Mouse (Mus musculus) heart, embryonic 13.5 days (tissue): ENCODE data around the gene Gpr137. TPM values are rescaled to one million over a fixed set of nuclear protein-coding genes. Genes with fewer than 3 reads are reported as not detected.
A peak's percentile ranks its signal among the peaks of the same experiment; 100 is the strongest.

ENCODE experiments used
- ATAC-seq: fragments of 200-750 bp; cut with Nextera tagmentation; 2 replicates; pipeline ENCODE4 v1.8.0; 2017; ENCODE audit warnings: moderate TSS enrichment; ENCODE audit not compliant: insufficient number of reproducible peaks, low FRiP score, low TSS enrichment; ENCODE audit errors: extremely low read depth
- H3K27ac ChIP-seq: fragments of 300-500 bp; sonication (generic); replicated peaks from 2 replicates; pipeline ENCODE4 v1.5.1; 2015; ENCODE audit warnings: moderate library complexity, mild to moderate bottlenecking, inconsistent platforms
- H3K27me3 ChIP-seq: fragments of 300-500 bp; sonication (generic); replicated peaks from 2 replicates; pipeline ENCODE4 v1.6.1; 2015; ENCODE audit warnings: mild to moderate bottlenecking, inconsistent platforms
- H3K36me3 ChIP-seq: fragments of 300-500 bp; sonication (generic); 2 replicates; pipeline ENCODE4 v1.6.1; 2015; ENCODE audit warnings: mild to moderate bottlenecking, inconsistent platforms
- H3K4me1 ChIP-seq: fragments of 300-500 bp; sonication (generic); 2 replicates; pipeline ENCODE4 v1.6.1; 2015; ENCODE audit warnings: inconsistent platforms
- H3K4me2 ChIP-seq: fragments of 300-500 bp; sonication (generic); 2 replicates; pipeline ENCODE4 v1.6.1; 2015; ENCODE audit warnings: inconsistent platforms, mild to moderate bottlenecking, moderate library complexity
- H3K4me3 ChIP-seq: fragments of 300-500 bp; sonication (generic); 2 replicates; pipeline ENCODE4 v1.5.1; 2015; ENCODE audit warnings: moderate library complexity, mild to moderate bottlenecking, inconsistent platforms
- H3K9ac ChIP-seq: fragments of 300-500 bp; sonication (generic); 2 replicates; pipeline ENCODE4 v1.6.1; 2015; ENCODE audit warnings: inconsistent platforms, mild to moderate bottlenecking, moderate library complexity
- H3K9me3 ChIP-seq: fragments of 300-500 bp; sonication (generic); 2 replicates; pipeline ENCODE4 v1.6.1; 2016; ENCODE audit warnings: inconsistent platforms
- WGBS: fragments of 180-500 bp; shearing (Covaris S2); methylation state at CpG from one replicate; pipeline ENCODE4 v1.1.7; 2015; ENCODE audit warnings: mixed read lengths; 5-methylcytosine and 5-hydroxymethylcytosine counted together
- polyA plus RNA-seq: library from polyadenylated mRNA; unstranded; fragments of >200 nt; fragmentation: Nextera tagmentation; extraction: Ambion mirVana; gene quantifications from 2 replicates; pipeline ENCODE4 v1.2.1, GENCODE M21; 2015

Gpr137 gene
- polyA plus RNA-seq, 1 experiment from 2014 or later, result 18.6 TPM

DNA sequence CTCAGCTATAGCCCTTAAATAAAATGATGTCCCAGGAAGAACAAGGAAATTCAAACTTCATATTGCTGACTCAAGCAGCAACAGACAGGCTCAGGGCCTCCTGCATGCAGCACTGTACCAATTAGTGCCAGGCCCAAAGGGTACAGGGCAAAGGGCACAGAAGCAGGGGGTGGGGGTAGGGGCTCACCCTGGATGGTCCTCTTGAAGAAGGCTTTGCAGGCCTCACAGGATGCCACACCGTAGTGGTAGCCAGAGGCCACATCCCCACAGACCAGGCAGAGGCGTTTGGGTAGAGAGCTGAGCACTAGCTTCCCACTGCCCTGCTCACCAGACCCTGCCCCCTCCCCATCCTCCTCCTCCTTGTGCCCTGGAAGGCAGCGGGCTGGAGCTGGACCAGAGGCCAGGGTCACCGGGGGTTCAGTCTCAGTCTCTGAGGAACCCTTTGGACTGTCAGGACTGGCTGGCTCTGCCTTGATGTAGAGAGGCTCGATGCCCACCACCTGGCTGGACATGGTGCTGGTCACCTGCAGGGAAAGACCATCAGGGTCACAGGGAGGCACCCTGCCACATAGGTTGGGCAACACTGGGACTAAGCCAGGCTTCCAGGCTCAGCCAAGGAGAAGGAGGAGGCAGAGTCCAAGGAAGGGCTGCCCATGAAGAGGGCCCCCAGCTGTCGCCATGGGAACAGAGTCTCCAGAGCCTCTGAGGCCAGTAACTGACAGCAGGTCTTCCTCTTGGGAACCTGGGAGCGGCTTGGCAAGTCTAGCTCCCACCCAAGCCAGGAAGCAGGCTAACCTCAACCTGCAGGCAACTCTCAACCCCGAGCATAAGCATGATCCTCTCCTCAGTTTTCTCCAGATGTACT is 22.2 kb downstream of the Gpr137 start:
- WGBS, result 43% methylated on average over 8 of the region's 8 CpGs
- Histone ChIP-seq H3K27ac (peak overlapping the region; percentile 95), H3K4me1 (peaks cover 56% of the 10 kb centered on the region), H3K9me3 (no peaks in the 10 kb centered on the region), H3K27me3 (peaks cover 19% of the 10 kb centered on the region), H3K9ac (peak overlapping the region; percentile 94), H3K4me2 (peak overlapping the region; percentile 95), H3K4me3 (peak overlapping the region; percentile 79), H3K36me3 (peaks cover 35% of the 10 kb centered on the region)
- ATAC-seq, result no peak

DNA sequence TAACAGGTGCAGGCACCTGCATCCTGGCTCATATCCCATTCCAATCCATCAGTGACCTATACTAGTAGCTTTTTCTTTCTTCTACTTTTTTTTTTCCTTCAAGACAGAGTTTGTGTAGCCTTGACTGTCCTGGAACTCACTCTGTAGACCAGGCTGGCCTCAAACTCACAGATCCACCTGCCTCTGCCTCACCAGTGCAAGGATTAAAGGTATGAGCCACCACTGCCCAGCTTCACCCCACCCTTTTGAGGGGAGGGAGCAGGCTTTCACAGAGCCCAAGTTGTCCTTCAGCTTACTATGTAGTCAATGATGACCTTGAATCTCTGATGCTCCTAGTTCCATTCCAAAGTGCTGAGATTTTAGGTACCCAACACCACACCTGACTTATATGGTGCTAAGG is 22.8 kb downstream of the Gpr137 start:
- Histone ChIP-seq H3K27me3 (peaks cover 13% of the 10 kb centered on the region), H3K4me2 (peak overlapping the region; percentile 95), H3K36me3 (peaks cover 37% of the 10 kb centered on the region), H3K27ac (0 out of 2 replicates have a peak overlapping the region, but pooled peaks have one; percentile 95), H3K9ac (peak overlapping the region; percentile 94), H3K4me1 (peaks cover 51% of the 10 kb centered on the region), H3K4me3 (peak overlapping the region; percentile 79; the same call in 1 of the 2 replicates), H3K9me3 (no peaks in the 10 kb centered on the region)
- ATAC-seq, result no peak

DNA sequence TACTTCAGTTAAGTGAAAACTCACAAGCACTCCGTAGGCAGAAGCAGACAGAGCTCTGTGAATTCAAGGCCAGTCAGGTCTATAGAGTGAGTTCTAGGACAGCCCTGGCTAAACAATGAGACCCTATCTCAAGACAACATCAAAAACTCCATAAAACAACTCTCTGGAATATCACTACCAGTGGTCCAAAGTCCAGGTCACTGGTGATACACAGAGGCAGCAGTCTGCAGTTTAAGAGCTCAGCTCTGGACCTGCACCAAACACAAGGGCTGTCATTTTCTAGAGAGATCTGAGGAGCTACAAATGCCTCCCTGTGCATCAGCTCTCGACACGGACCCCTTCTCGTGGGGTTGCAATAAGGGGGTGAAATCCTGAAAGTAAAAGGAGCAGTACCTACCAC is 24.0 kb downstream of the Gpr137 start:
- Histone ChIP-seq H3K9ac (no peak overlapping the region), H3K27me3 (peaks cover 3% of the 10 kb centered on the region), H3K36me3 (peaks cover 48% of the 10 kb centered on the region), H3K4me3 (no peak overlapping the region), H3K9me3 (no peaks in the 10 kb centered on the region), H3K27ac (no peak overlapping the region), H3K4me1 (peaks cover 48% of the 10 kb centered on the region), H3K4me2 (no peak overlapping the region)
- ATAC-seq, result no peak
- WGBS, result 80% methylated on average over 4 of the region's 4 CpGs

DNA sequence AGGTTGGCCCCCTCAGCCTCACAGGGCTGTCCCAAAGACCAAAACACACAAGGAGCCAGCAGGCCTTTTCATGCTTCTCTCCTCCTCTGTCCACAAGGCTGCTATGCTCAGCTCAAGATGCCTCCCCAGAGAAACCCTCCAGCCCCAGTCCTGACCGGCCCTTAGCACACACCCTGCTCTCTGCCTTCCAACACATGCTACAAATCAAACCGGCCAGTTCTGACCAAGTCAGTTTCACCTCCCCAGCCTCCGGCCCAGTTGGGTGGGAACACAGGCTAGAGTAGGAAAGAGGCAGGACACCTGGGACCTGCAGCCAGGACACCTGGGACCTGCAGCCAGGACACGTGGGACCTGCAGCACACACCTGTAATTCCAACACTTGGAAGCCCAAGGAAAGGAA is 25.8 kb downstream of the Gpr137 start:
- H3K4me3 ChIP-seq, result no peak overlapping the region
- peaks cover 66% of the 10 kb centered on the region for H3K36me3 ChIP-seq
- 73% methylated on average over 4 of the region's 4 CpGs for WGBS

DNA sequence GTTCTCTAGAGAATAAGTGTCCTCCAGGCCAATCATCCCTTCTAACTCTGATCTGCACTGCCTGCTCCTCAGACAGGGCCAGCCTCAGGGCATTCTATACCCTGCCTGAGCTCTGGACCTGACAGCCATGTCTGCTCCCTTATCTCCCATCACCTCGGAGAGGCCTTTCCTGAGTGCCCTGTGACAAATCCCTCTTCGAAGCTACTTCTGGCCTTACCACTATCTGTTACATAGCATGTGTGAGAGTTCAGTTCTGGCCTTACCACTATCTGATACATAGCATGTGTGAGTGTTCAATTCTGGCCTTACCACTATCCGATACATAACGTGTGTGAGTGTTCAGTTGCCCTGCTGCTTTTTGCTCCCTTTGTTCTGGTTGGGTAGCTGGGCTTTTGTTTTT is 27.0 kb downstream of the Gpr137 start:
- H3K4me3 ChIP-seq, result no peak overlapping the region
- no peak overlapping the region for H3K4me2 ChIP-seq
- no peak overlapping the region for H3K27ac ChIP-seq
- 0 out of 2 replicates have a peak overlapping the region, but pooled peaks have one; percentile 33 for H3K9ac ChIP-seq
- no peaks in the 10 kb centered on the region for H3K27me3 ChIP-seq
- peaks cover 73% of the 10 kb centered on the region for H3K36me3 ChIP-seq
- H3K4me1 ChIP-seq, result peaks cover 42% of the 10 kb centered on the region
- 42% methylated on average over 4 of the region's 4 CpGs for WGBS
- H3K9me3 ChIP-seq, result no peaks in the 10 kb centered on the region
- no peak for ATAC-seq

More for the DNA sequence above, 25.8 kb downstream of the Gpr137 start:
- Histone ChIP-seq H3K27ac (no peak overlapping the region), H3K9me3 (no peaks in the 10 kb centered on the region), H3K4me2 (no peak overlapping the region), H3K4me1 (peaks cover 41% of the 10 kb centered on the region), H3K9ac (0 out of 2 replicates have a peak overlapping the region, but pooled peaks have one; percentile 10), H3K27me3 (no peaks in the 10 kb centered on the region)
- ATAC-seq, result no peak

DNA sequence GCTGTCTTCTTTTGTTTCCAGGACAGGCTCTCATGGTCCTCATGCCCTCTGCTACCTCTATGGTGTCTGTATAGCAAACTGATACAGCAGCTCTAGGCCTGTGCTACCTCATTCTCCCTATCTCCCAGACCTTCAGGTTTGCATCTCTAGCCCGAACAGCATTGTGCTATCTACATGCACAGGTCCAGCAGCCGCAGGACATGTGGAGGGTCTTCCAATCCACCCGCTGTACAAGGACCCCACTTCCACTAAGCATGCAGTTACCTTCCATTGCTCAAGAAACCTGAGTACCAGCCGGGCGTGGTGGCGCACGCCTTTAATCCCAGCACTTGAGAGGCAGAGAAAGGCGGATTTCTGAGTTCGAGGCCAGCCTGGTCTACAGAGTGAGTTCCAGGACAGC is 27.7 kb downstream of the Gpr137 start:
- Histone ChIP-seq H3K4me2 (no peak overlapping the region), H3K9me3 (no peaks in the 10 kb centered on the region), H3K9ac (no peak overlapping the region), H3K4me1 (peaks cover 34% of the 10 kb centered on the region), H3K27ac (no peak overlapping the region), H3K4me3 (no peak overlapping the region), H3K36me3 (peaks cover 70% of the 10 kb centered on the region), H3K27me3 (no peaks in the 10 kb centered on the region)
- ATAC-seq, result no peak
- 87% methylated on average over 9 of the region's 9 CpGs for WGBS

DNA sequence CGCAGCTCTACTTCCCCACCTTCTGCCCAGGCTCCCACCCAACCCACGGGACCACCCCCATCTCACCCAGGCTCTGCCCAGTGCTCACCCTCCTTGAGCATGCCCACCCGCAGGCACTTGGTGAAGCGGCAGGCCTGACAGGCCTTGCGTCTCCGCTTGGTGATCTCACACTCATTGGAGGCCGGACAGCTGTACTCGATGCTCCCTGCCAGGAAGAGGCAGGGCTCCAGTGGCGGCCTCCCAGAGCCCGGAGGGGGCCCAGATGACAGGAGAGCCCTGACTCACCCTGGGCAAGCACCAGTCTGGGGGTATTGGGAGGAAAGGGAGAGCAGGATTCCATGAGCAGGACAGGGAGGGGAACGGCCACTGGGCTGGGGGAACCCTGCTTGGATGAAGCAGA is 28.3 kb downstream of the Gpr137 start:
- H3K4me1 ChIP-seq, result peaks cover 29% of the 10 kb centered on the region
- no peaks in the 10 kb centered on the region for H3K27me3 ChIP-seq
- 0 out of 2 replicates have a peak overlapping the region, but pooled peaks have one; percentile 12 for H3K9ac ChIP-seq
- H3K9me3 ChIP-seq, result no peaks in the 10 kb centered on the region
- H3K27ac ChIP-seq, result no peak overlapping the region
- H3K36me3 ChIP-seq, result peaks cover 65% of the 10 kb centered on the region
- WGBS, result 75% methylated on average over 11 of the region's 11 CpGs
- H3K4me2 ChIP-seq, result no peak overlapping the region
- ATAC-seq, result no peak
- H3K4me3 ChIP-seq, result no peak overlapping the region

DNA sequence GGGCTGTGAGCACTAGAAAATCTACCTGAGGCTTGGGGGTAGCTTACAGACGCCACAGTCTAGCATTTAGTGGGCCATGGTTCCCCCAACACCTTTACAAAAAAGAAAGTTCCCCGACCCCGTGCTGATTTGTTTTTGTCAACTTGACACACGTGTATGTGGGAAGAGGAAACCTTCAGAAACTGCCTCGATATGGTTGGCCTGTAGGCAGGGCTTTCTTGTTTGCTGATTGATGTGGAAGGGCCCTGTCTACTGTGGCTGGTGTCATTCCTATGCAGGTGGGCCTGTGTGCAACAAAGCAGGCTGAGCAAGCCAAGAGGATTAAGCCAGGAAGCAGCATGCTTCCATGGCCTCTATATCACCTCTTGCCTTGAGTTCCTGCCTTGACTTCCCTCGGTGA is 29.2 kb downstream of the Gpr137 start:
- Histone ChIP-seq H3K27me3 (no peaks in the 10 kb centered on the region), H3K4me1 (peaks cover 37% of the 10 kb centered on the region), H3K4me3 (no peak overlapping the region), H3K36me3 (peaks cover 55% of the 10 kb centered on the region), H3K9me3 (no peaks in the 10 kb centered on the region), H3K4me2 (no peak overlapping the region), H3K27ac (no peak overlapping the region), H3K9ac (no peak overlapping the region)
- 86% methylated on average over 6 of the region's 6 CpGs for WGBS
- ATAC-seq, result no peak

DNA sequence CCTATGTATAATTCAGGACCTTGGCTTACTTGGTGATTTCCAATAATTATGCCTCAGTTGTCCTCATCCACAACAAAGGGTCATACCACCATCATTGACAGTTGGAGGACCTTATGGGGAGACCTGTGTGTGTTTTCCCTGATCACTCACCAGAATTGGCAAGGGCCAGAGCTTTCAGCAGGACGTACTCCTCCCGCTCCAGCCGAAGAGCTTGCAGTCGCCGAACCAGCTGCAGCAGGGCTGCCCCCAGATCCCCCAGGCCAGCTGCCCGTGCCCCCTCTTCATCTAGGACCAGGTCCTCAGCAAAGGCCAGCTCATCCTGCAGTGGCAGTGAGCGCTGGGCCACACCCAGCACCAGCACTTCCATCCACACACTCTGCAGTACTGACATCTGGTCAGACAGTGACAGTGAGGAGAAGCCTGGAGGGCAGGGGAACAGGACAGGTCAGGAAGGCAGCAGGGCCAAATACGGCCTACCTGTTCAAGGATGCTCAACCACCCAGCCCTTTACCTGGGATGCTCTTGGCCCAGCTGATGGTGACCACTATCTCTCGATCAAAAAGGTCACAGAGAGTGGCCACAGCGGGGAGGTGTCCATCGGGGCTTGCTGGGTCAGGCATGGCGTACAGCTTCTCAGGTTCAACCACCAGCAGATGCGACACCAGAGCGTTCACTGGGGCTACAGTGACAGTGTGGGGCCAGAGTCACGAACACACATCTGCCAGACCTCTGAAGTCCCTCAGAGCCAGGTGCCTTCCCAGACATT is 29.9 kb downstream of the Gpr137 start:
- no peak overlapping the region for H3K4me3 ChIP-seq
- no peaks in the 10 kb centered on the region for H3K9me3 ChIP-seq
- peaks cover 52% of the 10 kb centered on the region for H3K36me3 ChIP-seq
- H3K27ac ChIP-seq, result no peak overlapping the region
- H3K9ac ChIP-seq, result no peak overlapping the region
- H3K4me2 ChIP-seq, result no peak overlapping the region
- no peak for ATAC-seq
- H3K4me1 ChIP-seq, result peaks cover 44% of the 10 kb centered on the region
- 92% methylated on average over 15 of the region's 15 CpGs for WGBS
- H3K27me3 ChIP-seq, result no peaks in the 10 kb centered on the region

DNA sequence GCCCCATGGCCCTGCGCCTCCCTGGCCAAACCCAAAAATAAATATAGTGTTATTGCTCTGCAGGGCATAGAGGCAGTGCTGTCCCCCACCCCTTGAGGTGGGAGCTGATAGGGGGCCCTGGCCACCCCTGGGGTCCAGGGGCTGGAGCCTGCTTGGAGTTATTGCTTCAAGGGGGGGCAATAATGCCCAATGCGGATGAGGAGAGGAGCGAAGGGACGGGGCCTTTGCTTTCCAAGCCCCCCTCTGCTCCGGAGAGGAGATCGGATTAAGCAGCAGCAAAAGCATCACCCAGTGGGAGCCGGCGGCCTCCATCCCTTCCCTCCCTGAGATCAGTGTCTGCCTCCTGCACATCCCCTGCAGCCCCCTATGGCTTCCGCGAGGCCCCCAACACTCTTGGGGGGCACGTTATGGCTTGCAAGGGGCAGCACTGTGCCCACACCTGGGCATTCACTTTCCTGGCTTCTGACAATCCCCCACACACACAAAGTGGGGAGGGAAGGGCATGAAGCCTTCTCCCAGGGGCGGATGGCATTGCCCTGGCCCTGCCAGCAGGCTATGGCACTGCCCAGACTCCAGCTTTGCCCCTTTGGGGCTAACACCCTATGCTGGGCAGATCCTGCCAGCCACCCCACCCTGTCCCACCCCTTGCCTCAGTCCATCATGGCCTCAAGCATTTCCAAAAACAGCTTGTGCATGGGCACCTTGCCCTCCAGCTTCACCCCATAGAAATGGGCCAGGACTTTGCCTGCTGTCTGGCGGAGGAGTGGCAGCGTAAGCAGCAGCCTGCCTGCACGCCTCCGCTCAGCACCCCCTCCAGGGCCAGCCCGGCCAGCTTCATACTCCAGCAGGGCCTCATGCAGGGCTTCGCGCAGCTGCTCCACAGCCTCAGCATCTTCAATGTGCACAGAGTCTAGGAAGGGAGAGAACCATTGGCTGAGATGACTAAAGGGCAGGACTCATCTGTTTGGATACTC is 30.9 kb downstream of the Gpr137 start:
- Histone ChIP-seq H3K9me3 (no peaks in the 10 kb centered on the region), H3K4me2 (peak overlapping the region; percentile 72), H3K27me3 (no peaks in the 10 kb centered on the region), H3K27ac (peak overlapping the region; percentile 29; the same call in 1 of the 2 replicates), H3K4me3 (peak overlapping the region; percentile 62), H3K4me1 (peaks cover 42% of the 10 kb centered on the region), H3K36me3 (peaks cover 51% of the 10 kb centered on the region), H3K9ac (peak overlapping the region; percentile 72)
- ATAC-seq, result no peak
- 78% methylated on average over 19 of the region's 19 CpGs for WGBS
